Mouse (Mus musculus) olfactory bulb, adult 2 months (tissue): Measurements from ENCODE around the gene Arpp21.

Source experiments
- CTCF ChIP-seq: fragments of 200-500 bp; IDR thresholded peaks from 2 replicates; pipeline ENCODE4 v1.5.1; 2012; ENCODE audit warnings: low read depth, mild to moderate bottlenecking, low read length, moderate library complexity; ENCODE audit not compliant: insufficient read depth
- POLR2A ChIP-seq: fragments of 200-500 bp; IDR thresholded peaks from 2 replicates; pipeline ENCODE4 v1.6.1; 2012; ENCODE audit warnings: mild to moderate bottlenecking, low read depth, low read length, moderate library complexity; ENCODE audit not compliant: insufficient read depth

DNA sequence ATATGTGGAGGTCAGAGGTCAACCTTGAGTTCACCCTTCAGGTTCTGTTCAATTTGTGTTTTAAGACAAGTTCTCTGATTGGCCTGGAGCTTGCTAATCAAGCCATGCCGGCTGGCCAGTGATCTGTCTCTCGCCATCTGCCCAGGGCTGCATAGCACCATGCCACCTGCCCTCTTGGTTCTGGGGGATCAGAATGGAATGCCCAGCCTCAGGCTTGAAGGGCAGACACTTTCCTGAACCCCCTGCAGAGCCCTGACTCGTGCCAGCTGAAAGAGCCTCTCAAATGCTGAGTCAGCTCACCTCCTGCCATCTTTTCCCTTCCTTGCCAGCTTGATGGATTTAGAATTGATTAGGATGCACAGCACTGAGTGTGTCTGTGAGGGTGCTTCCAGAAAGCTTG, 25.9 kb downstream of the Arpp21 start:
- TF ChIP-seq CTCF (no peak), POLR2A (no peak)
